Mouse (Mus musculus) MEL (cell line): ENCODE results near the gene Ppm1e. TPM values are rescaled to one million over a fixed set of nuclear protein-coding genes. Genes with fewer than 3 reads are reported as not detected.

Experiments used
- DNase-seq: peaks from one replicate; pipeline ENCODE4 v3.0.0; 2011; ENCODE audit warnings: low read depth, low spot score
- H3K27ac ChIP-seq: 2 replicates; pipeline ENCODE4 v1.5.1; 2012; ENCODE audit warnings: low read depth, mild to moderate bottlenecking, control low read depth, low read length, moderate library complexity; ENCODE audit not compliant: control insufficient read depth
- H3K27me3 ChIP-seq, 2 experiments: fragments of 150-350 bp in 1 of 2; sonication (generic) in 1 of 2; 2 replicates each; pipeline ENCODE4 v1.6.1; 2012; ENCODE audit warnings: low read length in 2 of 2, mild to moderate bottlenecking in 2 of 2, improper control_type of control experiment in 1 of 2, moderate library complexity in 1 of 2; ENCODE audit not compliant: insufficient read depth in 2 of 2, control insufficient read depth in 1 of 2
- H3K36me3 ChIP-seq, 2 experiments: 2 replicates each; pipeline ENCODE4 v1.6.1; 2012 to 2014; ENCODE audit warnings: low read length in 2 of 2, improper control_type of control experiment in 1 of 2, inconsistent platforms in 1 of 2, mild to moderate bottlenecking in 1 of 2; ENCODE audit not compliant: insufficient read depth in 2 of 2, control insufficient read depth in 1 of 2
- H3K4me1 ChIP-seq, 2 experiments: fragments of 150-350 bp in 1 of 2; sonication (generic) in 1 of 2; 2 replicates each; pipeline ENCODE4 v1.6.1; 2012; ENCODE audit warnings: low read length in 2 of 2, improper control_type of control experiment in 1 of 2, mild to moderate bottlenecking in 1 of 2; ENCODE audit not compliant: insufficient read depth in 2 of 2, control insufficient read depth in 1 of 2
- H3K4me3 ChIP-seq, 2 experiments: fragments of 150-350 bp in 1 of 2; sonication (generic) in 1 of 2; 2 replicates each; pipeline ENCODE4 v1.5.1; 2012; ENCODE audit warnings: low read depth in 2 of 2, low read length in 2 of 2, mild to moderate bottlenecking in 2 of 2, moderate library complexity in 2 of 2, control low read depth in 1 of 2, improper control_type of control experiment in 1 of 2; ENCODE audit not compliant: control insufficient read depth in 1 of 2, insufficient read depth in 1 of 2
- H3K79me2 ChIP-seq: 2 replicates; pipeline ENCODE4 v1.6.1; 2012; ENCODE audit warnings: mild to moderate bottlenecking, low read length, moderate library complexity; ENCODE audit not compliant: control insufficient read depth, poor library complexity, insufficient read depth
- H3K9ac ChIP-seq: 2 replicates; pipeline ENCODE4 v1.6.1; 2012; ENCODE audit warnings: low read depth, mild to moderate bottlenecking, control low read depth, low read length, moderate library complexity; ENCODE audit not compliant: control insufficient read depth, poor library complexity, severe bottlenecking
- H3K9me3 ChIP-seq: fragments of 150-350 bp; sonication (generic); replicated peaks from 2 replicates; pipeline ENCODE4 v1.6.1; 2012; ENCODE audit warnings: mild to moderate bottlenecking, low read length, improper control_type of control experiment, moderate library complexity; ENCODE audit not compliant: insufficient read depth
- CHD1 ChIP-seq: IDR thresholded peaks from 2 replicates; pipeline ENCODE4 v1.6.1; 2012; ENCODE audit warnings: low read depth, mild to moderate bottlenecking, inconsistent platforms, low read length, improper control_type of control experiment
- CHD2 ChIP-seq: IDR thresholded peaks from 2 replicates; pipeline ENCODE4 v1.6.1; 2011; ENCODE audit warnings: low read length, improper control_type of control experiment
- CTCF ChIP-seq, 3 experiments: IDR thresholded peaks in 2 of 3; conservative IDR thresholded peaks in 1 of 3; 2 replicates each; pipeline ENCODE4 v1.5.1; 2011 to 2012; ENCODE audit warnings: low read length in 3 of 3, low read depth in 2 of 3, mild to moderate bottlenecking in 2 of 3, improper control_type of control experiment in 1 of 3, inconsistent platforms in 1 of 3, mixed read lengths in 1 of 3, moderate library complexity in 1 of 3; ENCODE audit not compliant: control insufficient read depth in 1 of 3, insufficient read depth in 1 of 3, poor library complexity in 1 of 3, severe bottlenecking in 1 of 3
- ELF1 ChIP-seq: IDR thresholded peaks from 2 replicates; pipeline ENCODE4 v1.6.1; 2014; ENCODE audit warnings: low read depth, mild to moderate bottlenecking, inconsistent platforms, low read length, improper control_type of control experiment, moderate library complexity
- ETS1 ChIP-seq: IDR thresholded peaks from 2 replicates; pipeline ENCODE4 v1.6.1; 2012; ENCODE audit warnings: low read depth, mild to moderate bottlenecking, inconsistent platforms, low read length, improper control_type of control experiment, moderate library complexity
- GABPA ChIP-seq: IDR thresholded peaks from 2 replicates; pipeline ENCODE4 v1.6.1; 2012; ENCODE audit warnings: low read depth, mild to moderate bottlenecking, inconsistent platforms, low read length, improper control_type of control experiment, moderate library complexity
- HCFC1 ChIP-seq: IDR thresholded peaks from 2 replicates; pipeline ENCODE4 v1.6.1; 2012; ENCODE audit warnings: low read depth, mild to moderate bottlenecking, inconsistent platforms, low read length, improper control_type of control experiment, moderate library complexity
- JUND ChIP-seq: IDR thresholded peaks from 2 replicates; pipeline ENCODE4 v1.6.1; 2011; ENCODE audit warnings: low read depth, mild to moderate bottlenecking, improper control_type of control experiment, low read length
- KAT2A ChIP-seq: conservative IDR thresholded peaks from 2 replicates; pipeline ENCODE4 v1.6.1; 2012; ENCODE audit warnings: low read depth, low read length, improper control_type of control experiment, inconsistent platforms
- MAFK ChIP-seq: IDR thresholded peaks from 2 replicates; pipeline ENCODE4 v1.6.1; 2011; ENCODE audit warnings: low read depth, mild to moderate bottlenecking, low read length, improper control_type of control experiment, borderline replicate concordance
- MAX ChIP-seq: IDR thresholded peaks from 2 replicates; pipeline ENCODE4 v1.6.1; 2011; ENCODE audit warnings: low read length, improper control_type of control experiment
- MAZ ChIP-seq: IDR thresholded peaks from 2 replicates; pipeline ENCODE4 v1.6.1; 2012; ENCODE audit warnings: low read depth, mild to moderate bottlenecking, inconsistent platforms, low read length, improper control_type of control experiment
- MEF2A ChIP-seq: IDR thresholded peaks from 2 replicates; pipeline ENCODE4 v1.6.1; 2014; ENCODE audit warnings: low read depth, mild to moderate bottlenecking, inconsistent platforms, low read length, improper control_type of control experiment; ENCODE audit not compliant: poor library complexity, insufficient replicate concordance, severe bottlenecking; ENCODE audit errors: extremely low read depth
- MYB ChIP-seq: IDR thresholded peaks from 2 replicates; pipeline ENCODE4 v1.6.1; 2011; ENCODE audit warnings: mild to moderate bottlenecking, low read depth, low read length, improper control_type of control experiment
- MYC ChIP-seq: IDR thresholded peaks from 2 replicates; pipeline ENCODE4 v1.6.1; 2011; ENCODE audit warnings: low read depth, mild to moderate bottlenecking, low read length, improper control_type of control experiment, moderate library complexity
- NELFE ChIP-seq: IDR thresholded peaks from 2 replicates; pipeline ENCODE4 v1.6.1; 2011; ENCODE audit warnings: low read depth, low read length, improper control_type of control experiment
- NRF1 ChIP-seq: IDR thresholded peaks from 2 replicates; pipeline ENCODE4 v1.6.1; 2014; ENCODE audit warnings: low read depth, mild to moderate bottlenecking, inconsistent platforms, low read length, improper control_type of control experiment, moderate library complexity; ENCODE audit not compliant: poor library complexity, insufficient read depth, severe bottlenecking
- POLR2AphosphoS2 ChIP-seq: IDR thresholded peaks from 2 replicates; pipeline ENCODE4 v1.6.1; 2011; ENCODE audit warnings: low read length, improper control_type of control experiment
- POLR2AphosphoS5 ChIP-seq: IDR thresholded peaks from 2 replicates; pipeline ENCODE4 v1.6.1; 2012; ENCODE audit warnings: low read depth, borderline replicate concordance, mild to moderate bottlenecking, inconsistent platforms, low read length, moderate library complexity, mixed read lengths
- RAD21 ChIP-seq: IDR thresholded peaks from 2 replicates; pipeline ENCODE4 v1.6.1; 2011; ENCODE audit warnings: mild to moderate bottlenecking, low read depth, low read length, improper control_type of control experiment
- RCOR1 ChIP-seq: IDR thresholded peaks from 2 replicates; pipeline ENCODE4 v1.6.1; 2012; ENCODE audit warnings: low read depth, mild to moderate bottlenecking, inconsistent platforms, low read length, improper control_type of control experiment
- SIN3A ChIP-seq: IDR thresholded peaks from 2 replicates; pipeline ENCODE4 v1.6.1; 2012; ENCODE audit warnings: low read length, improper control_type of control experiment, inconsistent platforms
- SMC3 ChIP-seq: IDR thresholded peaks from 2 replicates; pipeline ENCODE4 v1.6.1; 2011; ENCODE audit warnings: low read depth, low read length, improper control_type of control experiment
- TBP ChIP-seq: IDR thresholded peaks from 2 replicates; pipeline ENCODE4 v1.8.0; 2011; ENCODE audit warnings: low read depth, low read length, improper control_type of control experiment
- TCF12 ChIP-seq: IDR thresholded peaks from 2 replicates; pipeline ENCODE4 v1.6.1; 2014; ENCODE audit warnings: low read depth, mild to moderate bottlenecking, inconsistent platforms, low read length, improper control_type of control experiment, moderate library complexity
- USF1 ChIP-seq: IDR thresholded peaks from 2 replicates; pipeline ENCODE4 v1.6.1; 2014; ENCODE audit warnings: low read depth, mild to moderate bottlenecking, inconsistent platforms, low read length, improper control_type of control experiment, moderate library complexity
- ZC3H11A ChIP-seq: IDR thresholded peaks from 2 replicates; pipeline ENCODE4 v1.6.1; 2012; ENCODE audit warnings: low read depth, mild to moderate bottlenecking, inconsistent platforms, low read length, improper control_type of control experiment
- ZKSCAN1 ChIP-seq: IDR thresholded peaks from 2 replicates; pipeline ENCODE4 v1.6.1; 2012; ENCODE audit warnings: low read depth, mild to moderate bottlenecking, inconsistent platforms, low read length, improper control_type of control experiment, moderate library complexity
- ZMIZ1 ChIP-seq: IDR thresholded peaks from 2 replicates; pipeline ENCODE4 v1.6.1; 2012; ENCODE audit warnings: low read depth, mild to moderate bottlenecking, inconsistent platforms, low read length, improper control_type of control experiment, moderate library complexity
- ZNF384 ChIP-seq: IDR thresholded peaks from 2 replicates; pipeline ENCODE4 v1.6.1; 2012; ENCODE audit warnings: low read depth, mild to moderate bottlenecking, inconsistent platforms, low read length, improper control_type of control experiment
- polyA plus RNA-seq, 2 experiments: library from polyadenylated mRNA; stranded (reverse) in 1 of 2; unstranded in 1 of 2; fragments of >175 nt in 1 of 2; fragments of >200 nt in 1 of 2; gene quantifications; 2 replicates each; pipeline versions ENCODE4 v1.2.1 to v1.2.4; 2012; ENCODE audit warnings: low replicate concordance in 2 of 2, low read depth in 1 of 2; ENCODE audit not compliant: insufficient read length in 2 of 2, insufficient read depth in 1 of 2, missing spikeins in 1 of 2
- total RNA-seq: library from RNA; depleted of rRNA; stranded (reverse); fragments of 300-350 nt; gene quantifications from 2 replicates; pipeline ENCODE4 v1.2.3, GENCODE M21; 2012

The Ppm1e gene
- total and polyA plus RNA-seq, 3 experiments = 1.3 to 2.8 TPM; not detected in 1

- TF ChIP-seq HCFC1 (no peak), CHD1 (no peak), GABPA (no peak)
Measured at GRCm38 (mm10) chr11:87270958-87271357, 87.9 kb downstream of the Ppm1e start (continued).

DNA sequence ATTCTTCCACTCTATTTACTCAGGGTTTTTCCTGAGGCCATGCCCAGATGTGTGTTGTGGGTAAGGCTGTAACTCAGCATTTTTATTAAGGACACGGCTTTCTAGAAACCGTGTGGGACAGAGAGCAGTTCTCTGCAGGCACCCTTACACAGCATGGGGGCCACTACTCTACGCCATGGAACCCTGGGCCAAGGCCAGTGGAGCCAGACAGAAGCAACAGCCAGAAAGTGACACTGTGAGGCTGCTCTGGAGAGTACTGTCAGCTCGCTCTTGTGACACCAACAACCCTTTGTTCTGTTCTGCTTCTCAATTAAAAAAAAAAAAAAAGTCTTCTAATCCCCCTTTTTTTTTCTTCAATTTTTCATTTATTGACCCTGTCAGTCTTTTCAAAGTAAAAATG is 88.4 kb downstream of the Ppm1e start:
- Histone ChIP-seq H3K4me1 (peaks cover 0 to 7% of the 10 kb centered on the region in 2 experiments; a peak in 2 of 4 replicates), H3K27ac (no peak overlapping the region), H3K9me3 (no peaks in the 10 kb centered on the region), H3K79me2 (no peaks in the 10 kb centered on the region), H3K27me3 (no peaks in the 10 kb centered on the region), H3K4me3 (no peak overlapping the region), H3K36me3 (peaks cover 0 to 6% of the 10 kb centered on the region in 2 experiments; a peak in 2 of 4 replicates), H3K9ac (no peak overlapping the region)
- DNase-seq = no peak
- TF ChIP-seq CHD2 = no peak
- TF ChIP-seq POLR2AphosphoS5 = no peak
- TF ChIP-seq MYB = no peak
- no peak for TF ChIP-seq MEF2A
- no peak for TF ChIP-seq ELF1
- no peak for TF ChIP-seq ZNF384
- TF ChIP-seq RCOR1 = no peak
- no peak for TF ChIP-seq TBP
- no peak for TF ChIP-seq MAZ
- no peak for TF ChIP-seq MYC
- TF ChIP-seq POLR2AphosphoS2 = no peak
- no peak for TF ChIP-seq HCFC1
- no peak for TF ChIP-seq ETS1
- no peak for TF ChIP-seq RAD21
- TF ChIP-seq ZKSCAN1 = no peak
- no peak for TF ChIP-seq CHD1
- TF ChIP-seq KAT2A = no peak
- TF ChIP-seq JUND = no peak
- TF ChIP-seq TCF12 = no peak
- TF ChIP-seq SIN3A = no peak

GRCm38 (mm10) chr11:87268803-87269202 is 90.0 kb downstream of the Ppm1e start:
- H3K79me2 ChIP-seq = no peaks in the 10 kb centered on the region
- no peaks in the 10 kb centered on the region for H3K27me3 ChIP-seq
- DNase-seq = peak; percentile 76
- no peaks in the 10 kb centered on the region for H3K9me3 ChIP-seq
- H3K27ac ChIP-seq = no peak overlapping the region
- no peaks in the 10 kb centered on the region for H3K36me3 ChIP-seq
- H3K4me3 ChIP-seq = no peak overlapping the region
- H3K4me1 ChIP-seq = no peaks in the 10 kb centered on the region
- no peak overlapping the region for H3K9ac ChIP-seq
- TF ChIP-seq HCFC1 (no peak), ZNF384 (no peak), RAD21 (peak; percentile 68), MYC (0 out of 2 replicates have a peak, but pooled peaks have one; percentile 38), POLR2AphosphoS5 (no peak), ZMIZ1 (no peak), USF1 (no peak), NELFE (no peak), MAX (no peak), MAFK (no peak), ZC3H11A (peak; percentile 51), SMC3 (peak; percentile 68), GABPA (no peak), NRF1 (no peak), CTCF (IDR thresholded peaks at IDR 0.05 in 2 of 3, conservative IDR thresholded peaks at IDR 0.05 in 1 of 3; ENCODE audit: control insufficient read depth in 1 of 3, insufficient read depth in 1 of 3, low read depth in 2 of 3, low read length in 3 of 3, poor library complexity in 1 of 3, severe bottlenecking in 1 of 3) (peak; percentile 54 to 74 (median 70)), ELF1 (no peak), POLR2AphosphoS2 (no peak), RCOR1 (no peak), TCF12 (no peak)
